Mouse (Mus musculus): ENCODE measurements around the gene Ddx21. TPM values are rescaled to one million over a fixed set of nuclear protein-coding genes. Genes with fewer than 3 reads are reported as not detected.

The Ddx21 gene
- polyA plus RNA-seq, 1 experiment from 2014 or later, result 27.0 TPM

DNA sequence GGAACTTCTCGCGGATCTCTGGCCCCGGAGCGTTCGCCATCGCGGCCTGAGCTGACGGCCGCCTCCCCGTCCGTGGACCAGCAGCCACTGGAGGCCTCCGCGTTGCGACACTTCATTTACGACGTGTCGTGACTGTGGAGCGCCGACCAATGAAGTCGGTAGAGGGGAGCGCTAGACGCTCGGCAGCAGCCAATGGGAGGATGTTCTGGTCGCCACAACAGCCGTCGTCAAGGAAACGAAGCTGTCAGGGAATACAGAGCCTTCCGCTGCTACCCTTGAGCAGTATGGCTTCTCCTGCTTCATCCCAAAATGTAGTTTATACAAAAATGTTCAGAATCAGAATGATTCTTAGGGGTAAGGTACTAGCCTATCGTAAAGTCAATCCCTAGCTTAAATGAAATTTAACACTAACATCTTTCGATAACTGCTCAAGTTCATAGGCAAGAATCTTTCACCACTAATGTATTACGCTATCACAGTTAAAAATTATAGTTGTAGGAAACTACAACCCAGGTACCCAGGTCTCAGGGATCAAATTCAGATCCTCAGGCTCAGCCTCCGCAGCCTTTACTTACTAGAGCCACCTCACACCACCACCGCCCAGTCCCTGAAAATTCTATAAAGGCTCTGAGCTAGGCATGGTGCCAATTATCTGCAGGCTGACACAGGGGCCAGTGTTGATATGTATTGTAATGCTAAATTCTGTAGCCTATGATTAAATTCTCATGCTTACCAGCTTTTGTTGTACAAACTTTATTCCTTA lies 23.6 kb downstream of the Ddx21 start, which contains the start of gene Kif1bp:
Kif1bp (minus strand) TSS at position 120 of the 763 bp plus-strand sequence.
- Histone ChIP-seq H3K9ac (replicated peaks; ENCODE audit: low read depth, low read length) (peak within 1 kb of the TSS; percentile 77), H3K27ac (ENCODE audit: low read length) (peak within 1 kb of the TSS; percentile 56; the same call in 1 of the 2 replicates), H3K36me3 (ENCODE audit: control insufficient read depth, insufficient read depth, low read length) (peaks cover 37% of the 10 kb centered on the region), H3K9me3 (ENCODE audit: control insufficient read depth, low read depth, low read length) (no peaks in the 10 kb centered on the region), H3K4me2 (replicated peaks; ENCODE audit: low read depth, low read length) (peak within 1 kb of the TSS; percentile 71), H3K4me3 (ENCODE audit: low read depth, low read length) (peak within 1 kb of the TSS; percentile 87), H3K27me3 (ENCODE audit: control insufficient read depth, insufficient read depth, low read length) (no peaks in the 10 kb centered on the region), H3K4me1 (ENCODE audit: control insufficient read depth, insufficient read depth, low read length) (no peaks in the 10 kb centered on the region)
- 5% methylated on average over 33 of the region's 33 CpGs for WGBS
- ATAC-seq (ENCODE audit: insufficient number of reproducible peaks, insufficient read depth, low FRiP score, low read depth), result peak; percentile 99

DNA sequence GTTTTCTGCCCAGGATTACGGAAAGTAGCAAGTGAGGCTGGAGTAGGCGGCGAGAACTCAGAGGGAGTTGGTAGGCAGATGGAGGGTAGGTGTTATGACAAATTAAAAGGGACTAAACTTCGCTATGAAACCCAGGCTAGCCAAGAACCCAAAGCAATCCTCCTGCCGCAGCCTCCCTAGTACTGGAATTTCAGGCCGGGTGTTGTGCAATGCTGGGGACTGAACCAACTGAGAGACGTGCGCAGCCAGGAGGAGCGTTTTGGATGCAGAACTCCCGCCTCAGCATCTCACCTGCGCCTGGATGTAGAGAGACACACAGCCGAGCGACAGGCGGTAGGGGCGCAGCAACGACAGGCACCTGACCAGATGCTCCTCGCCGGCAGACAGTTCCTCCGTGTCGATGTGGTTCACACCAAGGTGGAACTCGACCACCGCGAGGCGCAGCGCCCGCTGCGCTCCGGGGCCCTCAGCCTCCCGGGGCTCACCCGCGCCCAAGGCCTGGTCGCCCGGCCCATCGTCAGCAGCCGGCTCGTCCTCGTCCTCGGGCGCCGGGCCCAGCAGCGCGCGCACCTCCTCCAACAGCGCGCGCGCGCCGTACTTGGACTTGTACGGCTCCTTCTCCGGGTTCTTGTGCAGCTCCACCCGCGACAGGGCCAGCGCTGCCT lies 24.3 kb downstream of the Ddx21 start:
- ATAC-seq (ENCODE audit: insufficient number of reproducible peaks, insufficient read depth, low FRiP score, low read depth), result peak; percentile 80
- H3K36me3 ChIP-seq (ENCODE audit: control insufficient read depth, insufficient read depth, low read length), result peaks cover 31% of the 10 kb centered on the region
- peak overlapping the region; percentile 77 for H3K9ac ChIP-seq (replicated peaks; ENCODE audit: low read depth, low read length)
- H3K4me3 ChIP-seq (ENCODE audit: low read depth, low read length), result peak overlapping the region; percentile 87
- no peaks in the 10 kb centered on the region for H3K27me3 ChIP-seq (ENCODE audit: control insufficient read depth, insufficient read depth, low read length)
- WGBS, result under 1% methylated on average over 54 of the region's 54 CpGs
- H3K27ac ChIP-seq (ENCODE audit: low read length), result peak overlapping the region; percentile 56; the same call in 1 of the 2 replicates
- no peaks in the 10 kb centered on the region for H3K4me1 ChIP-seq (ENCODE audit: control insufficient read depth, insufficient read depth, low read length)
- peak overlapping the region; percentile 71 for H3K4me2 ChIP-seq (replicated peaks; ENCODE audit: low read depth, low read length)
- no peaks in the 10 kb centered on the region for H3K9me3 ChIP-seq (ENCODE audit: control insufficient read depth, low read depth, low read length)

DNA sequence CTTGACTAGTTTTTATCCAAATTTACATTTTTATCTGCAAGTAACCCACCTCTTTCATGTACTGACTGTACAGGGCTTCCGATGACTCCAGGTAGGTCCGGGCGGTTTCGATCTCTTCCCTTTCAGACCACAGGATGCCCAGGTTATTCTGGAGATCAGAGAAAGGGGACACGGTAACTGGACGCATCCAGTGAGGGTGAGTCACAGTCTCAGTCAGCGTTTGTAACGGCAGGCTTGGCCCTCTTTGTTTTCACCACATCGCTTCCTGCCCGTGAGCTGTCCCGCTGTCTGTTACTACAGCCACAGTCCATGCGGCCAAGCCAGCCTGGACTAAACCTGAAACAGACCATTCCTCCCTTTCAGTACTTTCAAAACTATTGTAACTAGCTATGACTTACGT lies 27.1 kb downstream of the Ddx21 start:
- H3K4me1 ChIP-seq (ENCODE audit: control insufficient read depth, insufficient read depth, low read length), result no peaks in the 10 kb centered on the region
- no peak overlapping the region for H3K9ac ChIP-seq (replicated peaks; ENCODE audit: low read depth, low read length)
- H3K9me3 ChIP-seq (ENCODE audit: control insufficient read depth, low read depth, low read length), result no peaks in the 10 kb centered on the region
- H3K4me2 ChIP-seq (replicated peaks; ENCODE audit: low read depth, low read length), result no peak overlapping the region
- H3K27me3 ChIP-seq (ENCODE audit: control insufficient read depth, insufficient read depth, low read length), result no peaks in the 10 kb centered on the region
- H3K4me3 ChIP-seq (ENCODE audit: low read depth, low read length), result no peak overlapping the region
- no peak for ATAC-seq (ENCODE audit: insufficient number of reproducible peaks, insufficient read depth, low FRiP score, low read depth)
- H3K36me3 ChIP-seq (ENCODE audit: control insufficient read depth, insufficient read depth, low read length), result peaks cover 20% of the 10 kb centered on the region; the same call in 1 of the 2 replicates
- WGBS, result 95% methylated on average over 13 of the region's 13 CpGs
- H3K27ac ChIP-seq (ENCODE audit: low read length), result no peak overlapping the region

DNA sequence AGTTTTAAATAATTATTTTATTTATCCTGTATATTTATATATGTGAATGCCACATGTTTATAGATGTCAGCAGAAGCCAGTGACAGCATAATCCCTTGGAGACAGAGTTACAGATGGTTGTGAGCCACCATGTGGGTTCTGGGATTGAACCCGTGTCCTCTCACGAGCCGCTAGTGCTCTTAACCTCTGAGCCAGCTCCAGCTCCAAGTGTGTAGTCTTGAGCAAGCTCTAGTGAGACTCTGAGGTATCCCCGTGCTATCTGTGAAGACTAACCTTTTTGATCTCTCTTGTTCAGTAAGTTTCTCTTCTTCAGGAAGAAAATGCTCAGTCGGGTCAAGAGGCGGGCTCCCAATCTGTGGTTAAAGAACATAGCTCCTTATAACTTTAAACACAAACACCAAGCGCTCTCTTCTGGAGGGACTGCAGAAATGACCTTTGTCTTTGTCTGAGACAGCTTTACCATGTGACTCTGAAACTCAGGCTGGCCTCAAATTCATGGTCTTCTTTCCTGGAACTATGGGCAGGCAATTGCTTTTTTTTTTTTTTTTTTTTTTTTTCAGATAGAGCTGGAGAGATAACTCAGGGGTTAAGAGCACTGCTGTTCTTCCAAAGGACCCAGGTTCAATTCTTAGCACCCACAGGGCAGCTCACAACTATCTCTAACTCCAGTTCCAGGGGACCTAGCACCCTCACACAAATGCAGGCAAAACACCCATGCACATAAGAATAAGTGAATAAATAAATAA lies 31.8 kb downstream of the Ddx21 start:
- WGBS, result 94% methylated on average over 7 of the region's 7 CpGs
- Histone ChIP-seq H3K36me3 (ENCODE audit: control insufficient read depth, insufficient read depth, low read length) (peaks cover 35% of the 10 kb centered on the region), H3K9ac (replicated peaks; ENCODE audit: low read depth, low read length) (no peak overlapping the region), H3K4me3 (ENCODE audit: low read depth, low read length) (no peak overlapping the region), H3K27me3 (ENCODE audit: control insufficient read depth, insufficient read depth, low read length) (no peaks in the 10 kb centered on the region), H3K9me3 (ENCODE audit: control insufficient read depth, low read depth, low read length) (no peaks in the 10 kb centered on the region), H3K27ac (ENCODE audit: low read length) (no peak overlapping the region), H3K4me1 (ENCODE audit: control insufficient read depth, insufficient read depth, low read length) (no peaks in the 10 kb centered on the region), H3K4me2 (replicated peaks; ENCODE audit: low read depth, low read length) (no peak overlapping the region)
- ATAC-seq (ENCODE audit: insufficient number of reproducible peaks, insufficient read depth, low FRiP score, low read depth), result no peak

DNA sequence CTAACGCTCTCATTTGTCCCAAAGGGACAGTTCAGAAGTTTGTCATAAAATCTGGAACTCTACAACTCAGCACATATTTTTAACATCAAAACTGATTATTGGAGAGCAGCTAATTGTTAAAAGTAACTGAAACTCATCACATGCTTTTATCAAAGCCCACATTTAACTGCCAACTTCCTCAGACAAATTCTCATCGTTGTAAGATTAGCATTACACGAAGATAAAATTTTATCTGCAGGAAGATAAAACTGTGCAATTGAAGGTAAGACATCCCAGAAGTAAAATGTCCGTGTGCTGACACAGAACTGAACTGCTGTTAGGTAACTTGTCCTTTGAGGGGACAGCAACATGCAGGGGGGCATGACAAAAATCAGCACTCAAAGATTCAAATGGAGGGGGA lies 33.2 kb downstream of the Ddx21 start:
- no peaks in the 10 kb centered on the region for H3K4me1 ChIP-seq (ENCODE audit: control insufficient read depth, insufficient read depth, low read length)
- no peaks in the 10 kb centered on the region for H3K9me3 ChIP-seq (ENCODE audit: control insufficient read depth, low read depth, low read length)
- H3K9ac ChIP-seq (replicated peaks; ENCODE audit: low read depth, low read length), result no peak overlapping the region
- peaks cover 38% of the 10 kb centered on the region for H3K36me3 ChIP-seq (ENCODE audit: control insufficient read depth, insufficient read depth, low read length)
- H3K4me3 ChIP-seq (ENCODE audit: low read depth, low read length), result no peak overlapping the region
- H3K27ac ChIP-seq (ENCODE audit: low read length), result no peak overlapping the region
- no peaks in the 10 kb centered on the region for H3K27me3 ChIP-seq (ENCODE audit: control insufficient read depth, insufficient read depth, low read length)
- ATAC-seq (ENCODE audit: insufficient number of reproducible peaks, insufficient read depth, low FRiP score, low read depth), result no peak
- 91% methylated on average over 4 of the region's 4 CpGs for WGBS
- no peak overlapping the region for H3K4me2 ChIP-seq (replicated peaks; ENCODE audit: low read depth, low read length)

DNA sequence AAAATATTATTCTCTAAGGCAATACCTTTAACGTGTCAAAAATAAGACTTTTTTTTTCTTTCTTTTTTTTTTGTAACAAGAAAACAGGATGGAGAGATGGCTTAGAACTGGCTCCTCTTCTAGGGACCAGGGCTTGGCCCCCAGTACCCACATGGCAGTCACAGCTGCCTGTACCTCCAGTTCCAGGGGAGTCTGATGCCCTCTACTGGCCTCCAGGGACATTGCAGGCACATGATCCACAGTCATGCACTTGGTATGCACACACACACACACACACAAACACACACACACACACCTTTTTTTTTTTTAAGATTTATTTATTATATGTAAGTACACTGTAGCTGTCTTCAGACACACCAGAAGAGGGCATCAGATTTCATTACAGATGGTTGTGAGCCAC lies 44.3 kb downstream of the Ddx21 start:
- 88% methylated on average over 1 of the region's 1 CpGs for WGBS
- H3K4me2 ChIP-seq (replicated peaks; ENCODE audit: low read depth, low read length), result no peak overlapping the region
- H3K27ac ChIP-seq (ENCODE audit: low read length), result no peak overlapping the region
- ATAC-seq (ENCODE audit: insufficient number of reproducible peaks, insufficient read depth, low FRiP score, low read depth), result no peak
- no peaks in the 10 kb centered on the region for H3K27me3 ChIP-seq (ENCODE audit: control insufficient read depth, insufficient read depth, low read length)
- H3K4me1 ChIP-seq (ENCODE audit: control insufficient read depth, insufficient read depth, low read length), result no peaks in the 10 kb centered on the region
- no peak overlapping the region for H3K9ac ChIP-seq (replicated peaks; ENCODE audit: low read depth, low read length)
- no peak overlapping the region for H3K4me3 ChIP-seq (ENCODE audit: low read depth, low read length)
- no peaks in the 10 kb centered on the region for H3K9me3 ChIP-seq (ENCODE audit: control insufficient read depth, low read depth, low read length)
- H3K36me3 ChIP-seq (ENCODE audit: control insufficient read depth, insufficient read depth, low read length), result peaks cover 38% of the 10 kb centered on the region

DNA sequence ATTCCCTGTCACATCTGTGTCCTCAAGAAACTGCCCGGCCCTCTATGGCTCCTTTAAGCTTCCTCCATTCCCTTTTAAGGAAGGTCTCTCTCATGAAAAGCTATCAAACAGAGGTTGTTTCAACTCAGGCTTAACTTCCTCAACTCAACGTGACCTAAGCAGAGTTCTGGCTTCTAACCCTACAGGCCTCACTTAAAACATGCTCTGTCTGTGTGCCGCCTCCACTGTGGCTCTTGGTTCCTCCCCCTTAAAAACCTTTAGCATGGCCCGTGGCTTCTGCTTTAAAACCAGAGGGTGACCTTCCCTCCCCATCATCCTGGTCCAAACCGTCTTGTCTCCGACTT lies 45.6 kb downstream of the Ddx21 start:
- no peak overlapping the region for H3K9ac ChIP-seq (replicated peaks; ENCODE audit: low read depth, low read length)
- no peak for ATAC-seq (ENCODE audit: insufficient number of reproducible peaks, insufficient read depth, low FRiP score, low read depth)
- no peak overlapping the region for H3K27ac ChIP-seq (ENCODE audit: low read length)
- H3K9me3 ChIP-seq (ENCODE audit: control insufficient read depth, low read depth, low read length), result no peaks in the 10 kb centered on the region
- H3K4me2 ChIP-seq (replicated peaks; ENCODE audit: low read depth, low read length), result no peak overlapping the region
- H3K4me3 ChIP-seq (ENCODE audit: low read depth, low read length), result no peak overlapping the region
- WGBS, result 90% methylated on average over 6 of the region's 6 CpGs
- no peaks in the 10 kb centered on the region for H3K27me3 ChIP-seq (ENCODE audit: control insufficient read depth, insufficient read depth, low read length)
- H3K4me1 ChIP-seq (ENCODE audit: control insufficient read depth, insufficient read depth, low read length), result no peaks in the 10 kb centered on the region
- peaks cover 26% of the 10 kb centered on the region for H3K36me3 ChIP-seq (ENCODE audit: control insufficient read depth, insufficient read depth, low read length)

DNA sequence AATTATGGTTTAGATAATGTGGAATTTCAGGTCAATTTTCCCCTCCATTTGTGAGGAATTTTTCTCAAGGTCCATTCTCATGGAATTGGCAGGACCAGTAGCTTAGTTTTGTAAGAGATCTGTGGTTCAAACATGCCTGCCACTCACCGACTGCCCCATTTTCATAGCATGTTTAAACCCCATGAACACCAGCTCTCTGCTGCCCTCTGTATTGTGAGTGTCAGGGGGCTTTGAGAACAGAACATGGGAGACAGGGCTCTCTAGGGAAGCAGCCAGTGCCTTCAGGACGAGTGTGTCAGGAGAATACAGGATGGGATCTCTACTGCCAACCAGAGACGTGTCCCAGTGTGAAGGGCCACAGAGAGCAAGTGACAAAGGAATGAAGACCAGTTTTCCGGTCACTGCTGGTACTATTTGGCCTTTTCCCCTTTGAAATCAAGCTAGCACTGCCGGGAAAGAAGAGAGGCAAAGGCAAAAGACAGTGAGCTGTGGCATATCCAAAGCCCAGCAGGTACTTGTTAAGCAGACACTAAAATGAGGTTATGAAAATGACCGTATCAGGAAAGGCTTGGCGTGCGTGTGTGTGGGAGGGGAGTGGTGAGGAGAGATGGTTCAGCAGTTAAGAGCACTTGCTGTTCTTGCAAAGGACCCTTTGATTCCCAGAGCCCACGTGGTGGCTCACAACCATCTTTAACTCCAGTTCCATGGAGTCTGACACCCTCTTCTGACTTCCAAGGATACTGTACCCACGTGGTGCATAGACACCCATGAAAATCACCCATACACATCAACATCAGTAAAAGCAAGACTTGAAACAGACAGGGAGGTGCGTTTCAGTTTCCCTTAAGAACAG lies 46.1 kb downstream of the Ddx21 start:
- no peak for ATAC-seq (ENCODE audit: insufficient number of reproducible peaks, insufficient read depth, low FRiP score, low read depth)
- H3K4me3 ChIP-seq (ENCODE audit: low read depth, low read length), result no peak overlapping the region
- H3K27ac ChIP-seq (ENCODE audit: low read length), result no peak overlapping the region
- no peak overlapping the region for H3K4me2 ChIP-seq (replicated peaks; ENCODE audit: low read depth, low read length)
- 70% methylated on average over 11 of the region's 11 CpGs for WGBS
- H3K9ac ChIP-seq (replicated peaks; ENCODE audit: low read depth, low read length), result no peak overlapping the region
- no peaks in the 10 kb centered on the region for H3K9me3 ChIP-seq (ENCODE audit: control insufficient read depth, low read depth, low read length)
- no peaks in the 10 kb centered on the region for H3K27me3 ChIP-seq (ENCODE audit: control insufficient read depth, insufficient read depth, low read length)
- peaks cover 24% of the 10 kb centered on the region for H3K36me3 ChIP-seq (ENCODE audit: control insufficient read depth, insufficient read depth, low read length)
- no peaks in the 10 kb centered on the region for H3K4me1 ChIP-seq (ENCODE audit: control insufficient read depth, insufficient read depth, low read length)

All from stomach, embryonic 14.5 days (tissue).